Mouse (Mus musculus) heart, postnatal 0 days (tissue): ENCODE data around the gene Lpxn.

Experiments
- CTCF ChIP-seq: IDR thresholded peaks from 2 replicates; pipeline ENCODE4 v1.5.1; 2016; ENCODE audit warnings: antibody characterized with exemption, control low read depth, low read depth
- EP300 ChIP-seq: IDR thresholded peaks from 2 replicates; pipeline ENCODE4 v1.6.1; 2016; ENCODE audit warnings: antibody characterized with exemption, low read depth

GRCm38 (mm10) chr19:12812644-12813364 lies 16.8 kb downstream of the Lpxn start:
- TF ChIP-seq CTCF = no peak
- TF ChIP-seq EP300 = no peak
